Mouse (Mus musculus) neural tube, embryonic 15.5 days (tissue): ENCODE measurements at regions not wholly inside any gene's neighbourhood (a gene's known extent, or its start where the extent isn't known, plus 50 kb on each side); places are given as distances from the start of the nearest gene placed in this dataset.

Experiments
- ATAC-seq: fragments of 200-750 bp; cut with Nextera tagmentation; 2 replicates; pipeline ENCODE4 v1.8.0; 2017; ENCODE audit warnings: mild to moderate bottlenecking, moderate TSS enrichment, moderate library complexity; ENCODE audit not compliant: low FRiP score
- H3K27ac ChIP-seq: fragments of 300-500 bp; sonication (generic); replicated peaks from 2 replicates; pipeline ENCODE4 v1.5.1; 2015; ENCODE audit warnings: mild to moderate bottlenecking, inconsistent platforms
- H3K27me3 ChIP-seq: fragments of 300-500 bp; sonication (generic); replicated peaks from 2 replicates; pipeline ENCODE4 v1.6.1; 2015; ENCODE audit warnings: inconsistent platforms
- H3K36me3 ChIP-seq: fragments of 300-500 bp; sonication (generic); 2 replicates; pipeline ENCODE4 v1.6.1; 2015; ENCODE audit warnings: inconsistent platforms
- H3K4me1 ChIP-seq: fragments of 300-500 bp; sonication (generic); 2 replicates; pipeline ENCODE4 v1.6.1; 2015; ENCODE audit warnings: inconsistent platforms
- H3K4me2 ChIP-seq: fragments of 300-500 bp; sonication (generic); 2 replicates; pipeline ENCODE4 v1.6.1; 2015; ENCODE audit warnings: inconsistent platforms, mild to moderate bottlenecking, moderate library complexity
- H3K4me3 ChIP-seq: fragments of 300-500 bp; sonication (generic); replicated peaks from 2 replicates; pipeline ENCODE4 v1.5.1; 2015; ENCODE audit warnings: mild to moderate bottlenecking, inconsistent platforms
- H3K9ac ChIP-seq: fragments of 300-500 bp; sonication (generic); replicated peaks from 2 replicates; pipeline ENCODE4 v1.6.1; 2015; ENCODE audit warnings: mild to moderate bottlenecking, inconsistent platforms
- H3K9me3 ChIP-seq: fragments of 300-500 bp; sonication (generic); replicated peaks from 2 replicates; pipeline ENCODE4 v1.6.1; 2016; ENCODE audit warnings: inconsistent platforms
- whole genome bisulfite sequencing: fragments of 180-500 bp; shearing (Covaris S2); methylation state at CpG from one replicate; pipeline ENCODE4 v1.1.7; 2015; ENCODE audit warnings: mixed read lengths; 5-methylcytosine and 5-hydroxymethylcytosine counted together

DNA sequence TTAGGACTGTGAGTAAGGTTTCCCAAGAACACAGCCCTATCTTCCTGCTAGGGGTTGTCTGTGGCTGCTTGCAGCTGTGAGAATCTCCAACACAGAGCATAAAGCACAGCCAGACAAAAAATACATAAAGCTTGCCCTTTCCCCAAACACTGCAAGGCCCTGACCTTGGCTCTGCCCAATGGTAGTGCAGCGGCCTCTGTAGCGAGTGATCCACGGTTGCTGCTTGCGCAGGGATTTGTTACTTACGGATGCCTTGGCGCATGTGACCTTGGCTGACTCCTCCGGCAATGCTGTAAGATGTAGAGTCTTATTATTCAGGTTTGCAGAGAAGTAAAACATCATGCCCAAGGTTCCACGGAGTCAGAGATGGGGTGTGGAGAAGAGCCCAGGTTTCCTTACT, 61.4 kb upstream of the Zfp703 start:
- WGBS, result 80% methylated on average over 8 of the region's 8 CpGs
- Histone ChIP-seq H3K27me3 (no peaks in the 10 kb centered on the region), H3K9ac (no peak overlapping the region), H3K9me3 (no peaks in the 10 kb centered on the region), H3K4me3 (no peak overlapping the region), H3K36me3 (no peaks in the 10 kb centered on the region), H3K4me2 (no peak overlapping the region), H3K27ac (no peak overlapping the region), H3K4me1 (0 out of 2 replicates have a peak, but pooled peaks cover 12% of the 10 kb centered on the region)
- no peak for ATAC-seq

DNA sequence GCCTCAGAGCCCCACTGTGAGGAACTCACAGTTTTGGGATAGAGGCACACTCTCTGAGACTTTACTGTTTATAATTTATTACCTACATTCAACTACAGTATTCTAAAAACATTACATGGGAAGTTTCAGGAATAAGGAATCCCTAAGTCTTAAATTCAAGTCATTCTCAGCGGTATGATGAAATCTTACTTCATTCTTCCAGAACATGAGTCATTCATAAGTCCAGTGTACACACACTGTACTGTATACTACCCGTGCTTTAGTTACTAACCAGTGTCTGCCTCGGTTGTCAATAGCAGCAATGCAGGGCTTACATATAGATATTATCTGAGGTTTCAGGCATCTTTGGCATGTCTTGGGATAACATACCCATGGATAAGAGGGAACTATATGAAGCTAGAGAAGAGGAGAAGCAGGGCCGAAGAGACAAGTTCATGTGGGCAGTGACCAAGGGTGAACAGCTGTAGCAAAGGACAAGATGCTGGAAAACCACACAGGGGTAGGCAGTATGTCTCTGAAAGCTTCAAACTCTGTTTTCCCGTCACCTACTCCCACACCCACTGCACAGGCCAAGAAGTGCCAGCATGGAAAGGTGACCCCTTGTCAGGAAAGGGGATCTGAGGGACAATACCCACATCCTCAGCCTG, 55.5 kb upstream of the Zfp703 start:
- H3K27me3 ChIP-seq, result no peaks in the 10 kb centered on the region
- no peak for ATAC-seq
- WGBS, result 89% methylated on average over 5 of the region's 5 CpGs

DNA sequence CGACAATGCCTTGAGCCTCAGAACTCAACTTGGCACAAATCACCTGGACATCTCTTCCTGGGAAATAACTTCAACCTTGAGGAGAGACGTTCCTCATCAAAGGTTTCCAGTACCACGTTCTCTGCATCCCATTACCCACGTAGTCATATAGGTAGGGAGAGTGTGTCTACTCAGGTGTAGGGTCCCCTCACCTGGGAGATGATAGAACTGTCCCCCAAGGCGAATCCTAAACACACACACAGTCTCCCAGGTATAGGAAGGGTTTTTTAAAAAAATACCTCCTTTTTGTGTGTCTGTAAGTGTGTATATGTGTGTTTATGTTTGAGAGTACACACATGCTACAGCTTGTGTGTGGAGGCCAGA, 55.0 kb upstream of the Zfp703 start:
- H3K27me3 ChIP-seq, result no peaks in the 10 kb centered on the region
- H3K4me2 ChIP-seq, result no peak overlapping the region
- no peaks in the 10 kb centered on the region for H3K36me3 ChIP-seq
- H3K27ac ChIP-seq, result no peak overlapping the region
- no peaks in the 10 kb centered on the region for H3K4me1 ChIP-seq
- no peak for ATAC-seq
- H3K9ac ChIP-seq, result no peak overlapping the region
- H3K4me3 ChIP-seq, result no peak overlapping the region
- WGBS, result 89% methylated on average over 5 of the region's 5 CpGs
- H3K9me3 ChIP-seq, result no peaks in the 10 kb centered on the region

More for the DNA sequence above, 55.5 kb upstream of the Zfp703 start:
- Histone ChIP-seq H3K4me2 (no peak overlapping the region), H3K27ac (no peak overlapping the region), H3K4me3 (no peak overlapping the region), H3K4me1 (no peaks in the 10 kb centered on the region), H3K9ac (no peak overlapping the region), H3K9me3 (no peaks in the 10 kb centered on the region), H3K36me3 (no peaks in the 10 kb centered on the region)

DNA sequence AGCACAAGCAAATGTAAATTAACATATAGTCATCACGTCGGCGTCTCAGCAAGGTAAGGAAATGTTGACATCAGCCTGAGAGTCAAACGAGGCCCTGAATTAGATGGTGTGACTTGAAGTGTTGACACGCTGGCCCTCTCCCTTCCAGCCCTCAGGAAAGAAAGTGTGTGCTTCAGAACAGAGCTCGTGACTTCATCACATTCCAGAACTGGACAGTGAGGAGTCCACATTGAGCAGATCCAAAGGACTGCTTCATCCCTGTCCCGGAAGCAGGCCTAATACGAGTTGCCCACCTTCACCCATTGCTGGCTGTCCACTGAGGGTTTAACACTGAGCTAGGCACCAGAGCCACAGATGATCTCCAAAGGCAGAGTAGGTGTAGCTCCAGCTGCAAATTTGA, 54.0 kb upstream of the Zfp703 start:
- 90% methylated on average over 8 of the region's 8 CpGs for WGBS
- Histone ChIP-seq H3K4me1 (no peaks in the 10 kb centered on the region), H3K36me3 (no peaks in the 10 kb centered on the region), H3K4me3 (no peak overlapping the region), H3K9me3 (no peaks in the 10 kb centered on the region), H3K4me2 (no peak overlapping the region), H3K27me3 (no peaks in the 10 kb centered on the region), H3K9ac (no peak overlapping the region), H3K27ac (no peak overlapping the region)
- ATAC-seq, result no peak
